Mouse (Mus musculus): ENCODE measurements at regions not wholly inside any gene's neighbourhood (a gene's known extent, or its start where the extent isn't known, plus 50 kb on each side); places are given as distances from the start of the nearest gene placed in this dataset.

DNA sequence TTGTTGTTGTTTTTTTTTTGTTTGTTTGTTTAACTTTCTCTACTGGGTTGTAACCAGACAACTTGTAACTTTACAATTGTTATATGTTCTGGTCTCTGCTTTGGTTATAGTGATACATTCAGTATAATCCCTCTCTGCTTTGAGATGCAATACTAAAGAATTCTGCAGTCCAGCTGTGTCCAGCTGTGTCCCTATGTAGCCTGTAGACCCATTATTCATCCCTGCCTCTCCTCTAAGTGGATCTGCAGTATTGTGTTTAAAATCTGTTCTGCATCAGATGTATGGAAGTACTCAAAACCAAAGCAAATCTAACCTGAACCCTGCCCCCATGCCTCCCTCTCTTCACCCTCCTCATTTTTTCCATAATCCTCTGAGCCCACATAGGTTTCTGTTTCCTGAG, 279.6 kb downstream of the Rps29 start:
- no peak for TF ChIP-seq CTCF (conservative IDR thresholded peaks at IDR 0.05; ENCODE audit: insufficient read depth, insufficient read length, low read depth, low read length)
- no peak for TF ChIP-seq POLR2A (IDR thresholded peaks at IDR 0.05; ENCODE audit: low read depth, low read length)

Measured in kidney, adult 2 months (tissue).